In genomic region chr16:27457273-27457672, GRCm38 (mm10) we compare ENCODE assay signal across 8 mouse cellular contexts.
DNase-seq lines count a peak whose midpoint lies in the region; ATAC-seq and TF ChIP-seq lines count a peak whose summit lies in the region.

No protein-coding gene starts in this region.

- DNase-seq in adrenal gland, adult 18-20 months (ENCODE audit: low spot score in 2 of 2) = peak; percentile 76 to 82
- peak; percentile 84 for DNase-seq in embryo, embryonic 10 days (ENCODE audit: low spot score)
- peak; percentile 43 for DNase-seq in large intestine, adult 2 months (ENCODE audit: low read depth, low spot score)
- DNase-seq in lung, embryonic 14.5 days = peak; percentile 91
- DNase-seq in ovary, adult 18-20 months (ENCODE audit: low spot score) = peak; percentile 3
- peak; percentile 59 for DNase-seq in thymus, postnatal 0 days (ENCODE audit: low spot score)

- no peaks in the 10 kb centered on the region for H3K4me1 ChIP-seq in lung, embryonic 14.5 days (ENCODE audit: insufficient read depth)

- no peak overlapping the region for H3K27ac ChIP-seq in lung, embryonic 14.5 days (ENCODE audit: low read depth)

- no peak overlapping the region for H3K9ac ChIP-seq in lung, embryonic 14.5 days

- H3K9me3 ChIP-seq in lung, embryonic 14.5 days (ENCODE audit: low read depth, low read length) = no peaks in the 10 kb centered on the region

- H3K36me3 ChIP-seq in C2C12 (ENCODE audit: control insufficient read depth, insufficient read depth) = no peaks in the 10 kb centered on the region
- no peaks in the 10 kb centered on the region for H3K36me3 ChIP-seq in lung, embryonic 14.5 days (ENCODE audit: insufficient read depth)

- 20% methylated on average over 4 of the region's 4 CpGs for WGBS in large intestine, adult 2 months
- WGBS in lung, embryonic 14.5 days = 16% methylated on average over 4 of the region's 4 CpGs

- no peaks in the 10 kb centered on the region for H3K79me3 ChIP-seq in C2C12 (ENCODE audit: low read depth)

- no peak overlapping the region for H3K4me3 ChIP-seq in C2C12 (ENCODE audit: insufficient read depth, poor library complexity, severe bottlenecking)
- H3K4me3 ChIP-seq in lung, embryonic 14.5 days (ENCODE audit: low read depth, low read length) = no peak overlapping the region

- H3K4me2 ChIP-seq in lung, embryonic 14.5 days = no peak overlapping the region

- no peaks in the 10 kb centered on the region for H3K27me3 ChIP-seq in C2C12 (ENCODE audit: control insufficient read depth, insufficient read depth, insufficient read length)
- no peaks in the 10 kb centered on the region for H3K27me3 ChIP-seq in lung, embryonic 14.5 days (ENCODE audit: insufficient read depth, low read length)

- ATAC-seq in granulocyte monocyte progenitor cell, adult 5-6 weeks (replicated peaks; ENCODE audit: poor library complexity, severe bottlenecking) = peak; percentile 95
- peak; percentile 68; the same call in 1 of the 2 replicates for ATAC-seq in lung, embryonic 14.5 days (ENCODE audit: insufficient read depth)

- H3ac ChIP-seq in C2C12 (ENCODE audit: control insufficient read depth, insufficient read length, low read depth) = no peak overlapping the region

- no peaks in the 10 kb centered on the region for H3K79me2 ChIP-seq in C2C12 (ENCODE audit: control insufficient read depth, insufficient read depth)

- peak; percentile 77 for TF ChIP-seq CTCF in C2C12 (IDR thresholded peaks at IDR 0.05; ENCODE audit: control insufficient read depth, insufficient read depth, insufficient read length)
- TF ChIP-seq CTCF in lung, embryonic 14.5 days (IDR thresholded peaks at IDR 0.05; ENCODE audit: low read depth) = peak; percentile 97

TF ChIP-seq in C2C12, 6 proteins besides CTCF, POLR2A, EP300 and RAD21:
- TF ChIP-seq CEBPB (IDR thresholded peaks at IDR 0.05; ENCODE audit: low read depth) (no peak), USF1 (IDR thresholded peaks at IDR 0.05; ENCODE audit: low read depth) (peak; percentile 68), MAX (IDR thresholded peaks at IDR 0.05) (peak; percentile 96), MYOD1 (IDR thresholded peaks at IDR 0.05; ENCODE audit: control insufficient read depth, insufficient read length, low read depth) (no peak)

Comparison
In these comparisons a context has a peak if more than half of its experiments do, and no peak if none do; other contexts are left out.
1. DNase-seq: peak in every context shown above with its lines; median percentile 91 in lung, embryonic 14.5 days; 84 in embryo, embryonic 10 days; 79 in adrenal gland, adult 18-20 months; 59 in thymus, postnatal 0 days; 43 in large intestine, adult 2 months; 3 in ovary, adult 18-20 months.